Mouse (Mus musculus) limb, embryonic 14.5 days (tissue): ENCODE measurements around the gene Axin1. TPM values are rescaled to one million over a fixed set of nuclear protein-coding genes. Genes with fewer than 3 reads are reported as not detected.

ENCODE experiments used
- ATAC-seq: fragments of 200-750 bp; cut with Nextera tagmentation; 2 replicates; pipeline ENCODE4 v1.8.0; 2017; ENCODE audit warnings: low read depth, moderate number of reproducible peaks, moderate TSS enrichment; ENCODE audit not compliant: low FRiP score
- DNase-seq: peaks from one replicate; pipeline ENCODE4 v3.0.0-alpha.2; 2015; ENCODE audit warnings: low spot score
- H3K27ac ChIP-seq: fragments of 300-500 bp; sonication (generic); replicated peaks from 2 replicates; pipeline ENCODE4 v1.5.1; 2014; ENCODE audit warnings: low read depth, mild to moderate bottlenecking, low read length, moderate library complexity, mixed read lengths
- H3K27me3 ChIP-seq: fragments of 300-500 bp; sonication (generic); 2 replicates; pipeline ENCODE4 v1.6.1; 2014; ENCODE audit warnings: low read length, mixed read lengths; ENCODE audit not compliant: control insufficient read depth, insufficient read depth
- H3K36me3 ChIP-seq: fragments of 300-500 bp; sonication (generic); 2 replicates; pipeline ENCODE4 v1.6.1; 2014; ENCODE audit warnings: mild to moderate bottlenecking, low read length, moderate library complexity, mixed read lengths; ENCODE audit not compliant: control insufficient read depth, insufficient read depth
- H3K4me1 ChIP-seq: fragments of 300-500 bp; sonication (generic); 2 replicates; pipeline ENCODE4 v1.6.1; 2014; ENCODE audit warnings: antibody characterized with exemption, low read length, mixed read lengths; ENCODE audit not compliant: control insufficient read depth, insufficient read depth
- H3K4me2 ChIP-seq: fragments of 300-500 bp; sonication (generic); replicated peaks from 2 replicates; pipeline ENCODE4 v1.6.1; 2014; ENCODE audit warnings: low read depth, mild to moderate bottlenecking, low read length, moderate library complexity; ENCODE audit not compliant: severe bottlenecking
- H3K4me3 ChIP-seq: fragments of 300-500 bp; sonication (generic); replicated peaks from 2 replicates; pipeline ENCODE4 v1.5.1; 2014; ENCODE audit warnings: low read length
- H3K9ac ChIP-seq: fragments of 300-500 bp; sonication (generic); 2 replicates; pipeline ENCODE4 v1.6.1; 2014; ENCODE audit warnings: mild to moderate bottlenecking, low read depth, low read length, moderate library complexity; ENCODE audit not compliant: severe bottlenecking
- H3K9me3 ChIP-seq: fragments of 300-500 bp; sonication (generic); 2 replicates; pipeline ENCODE4 v1.6.1; 2016; ENCODE audit warnings: low read length; ENCODE audit not compliant: control insufficient read depth
- POLR2A ChIP-seq: fragments of 200-500 bp; IDR thresholded peaks from 2 replicates; pipeline ENCODE4 v1.8.0; 2012; ENCODE audit warnings: inconsistent platforms, mild to moderate bottlenecking, moderate library complexity, borderline replicate concordance; ENCODE audit not compliant: insufficient read depth, insufficient read length; ENCODE audit errors: extremely low read depth
- WGBS: fragments of 180-500 bp; shearing (Covaris S2); extraction: QIAGEN DNeasy Blood & Tissue Kit; methylation state at CpG from one replicate; pipeline ENCODE4 v1.1.7; 2014; 5-methylcytosine and 5-hydroxymethylcytosine counted together
- polyA plus RNA-seq, 2 experiments: library from polyadenylated mRNA; depleted of rRNA in 1 of 2; stranded (reverse) in 1 of 2; unstranded in 1 of 2; fragments of >200 nt; fragmentation: Nextera tagmentation in 1 of 2; extraction: Ambion mirVana in 1 of 2; gene quantifications; 2 replicates each; pipeline versions ENCODE4 v1.2.1 to v1.2.3; 2012 to 2014

The Axin1 gene
- polyA plus RNA-seq, 2 experiments: 22.3 to 36.1 TPM

GRCm38 (mm10) chr17:26237667-26238066, 99.2 kb downstream of the Axin1 start:
- peaks cover 10% of the 10 kb centered on the region; the same call in 1 of the 2 replicates for H3K4me1 ChIP-seq
- H3K4me2 ChIP-seq: no peak overlapping the region
- H3K9me3 ChIP-seq: no peaks in the 10 kb centered on the region
- no peaks in the 10 kb centered on the region for H3K36me3 ChIP-seq
- H3K9ac ChIP-seq: no peak overlapping the region
- DNase-seq (no peak), ATAC-seq (no peak)
- H3K27ac ChIP-seq: no peak overlapping the region
- H3K4me3 ChIP-seq: no peak overlapping the region
- no peaks in the 10 kb centered on the region for H3K27me3 ChIP-seq
- 68% methylated on average over 10 of the region's 10 CpGs for WGBS
- TF ChIP-seq POLR2A: no peak

GRCm38 (mm10) chr17:26239551-26239950, 101.1 kb downstream of the Axin1 start:
- H3K27me3 ChIP-seq: no peaks in the 10 kb centered on the region
- no peaks in the 10 kb centered on the region for H3K9me3 ChIP-seq
- 80% methylated on average over 2 of the region's 2 CpGs for WGBS
- H3K4me1 ChIP-seq: peaks cover 13% of the 10 kb centered on the region
- DNase-seq: no peak
- H3K4me2 ChIP-seq: no peak overlapping the region
- no peak for TF ChIP-seq POLR2A
- no peak overlapping the region for H3K9ac ChIP-seq
- no peak for ATAC-seq
- H3K36me3 ChIP-seq: no peaks in the 10 kb centered on the region
- no peak overlapping the region for H3K27ac ChIP-seq
- H3K4me3 ChIP-seq: no peak overlapping the region

GRCm38 (mm10) chr17:26240120-26240790, 101.8 kb downstream of the Axin1 start:
- no peaks in the 10 kb centered on the region for H3K36me3 ChIP-seq
- no peak overlapping the region for H3K4me2 ChIP-seq
- ATAC-seq (no peak), DNase-seq (no peak)
- H3K4me1 ChIP-seq: peaks cover 9% of the 10 kb centered on the region
- no peaks in the 10 kb centered on the region for H3K9me3 ChIP-seq
- H3K4me3 ChIP-seq: no peak overlapping the region
- no peak for TF ChIP-seq POLR2A
- H3K9ac ChIP-seq: no peak overlapping the region
- H3K27ac ChIP-seq: no peak overlapping the region
- WGBS: 86% methylated on average over 6 of the region's 6 CpGs
- no peaks in the 10 kb centered on the region for H3K27me3 ChIP-seq

DNA sequence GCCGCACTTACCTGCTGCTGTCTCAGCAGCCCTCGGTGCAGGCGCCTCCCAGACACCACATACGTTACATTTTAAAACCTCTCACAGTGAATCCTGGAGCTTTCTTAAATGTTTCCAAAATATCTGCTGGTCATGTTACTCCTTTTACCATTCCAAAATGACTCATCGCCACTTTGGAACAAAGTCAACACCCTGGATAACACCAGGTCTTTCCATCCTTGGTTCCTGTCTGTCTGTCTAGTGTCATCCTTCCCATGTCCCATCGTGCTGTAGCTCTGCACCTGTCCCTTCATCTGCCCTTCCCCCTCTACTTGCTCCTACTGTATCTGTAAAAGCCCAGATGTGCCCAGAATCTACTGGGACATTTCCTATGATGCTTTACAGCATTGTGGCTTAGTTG, 102.5 kb downstream of the Axin1 start:
- ATAC-seq: no peak
- Histone ChIP-seq H3K36me3 (no peaks in the 10 kb centered on the region), H3K27ac (no peak overlapping the region), H3K9me3 (no peaks in the 10 kb centered on the region), H3K4me1 (peaks cover 5% of the 10 kb centered on the region; the same call in 1 of the 2 replicates), H3K27me3 (no peaks in the 10 kb centered on the region), H3K9ac (no peak overlapping the region), H3K4me2 (no peak overlapping the region), H3K4me3 (no peak overlapping the region)
- no peak for TF ChIP-seq POLR2A
- 82% methylated on average over 6 of the region's 6 CpGs for WGBS
- no peak for DNase-seq

GRCm38 (mm10) chr17:26243471-26244100, 105.1 kb downstream of the Axin1 start:
- Histone ChIP-seq H3K27ac (peak overlapping the region; percentile 40), H3K9me3 (no peaks in the 10 kb centered on the region), H3K36me3 (no peaks in the 10 kb centered on the region), H3K4me1 (peaks cover 3% of the 10 kb centered on the region; the same call in 1 of the 2 replicates), H3K27me3 (no peaks in the 10 kb centered on the region), H3K4me3 (peak overlapping the region; percentile 62), H3K4me2 (peak overlapping the region; percentile 56), H3K9ac (peak overlapping the region; percentile 58)
- WGBS: 1% methylated on average over 25 of the region's 32 CpGs
- DNase-seq (peak; percentile 58), ATAC-seq (peak; percentile 5)
- 0 out of 2 replicates have a peak, but pooled peaks have one; percentile 47 for TF ChIP-seq POLR2A
